Mouse (Mus musculus): ENCODE results near the gene Stk11.

- TF ChIP-seq ZC3H11A (IDR thresholded peaks at IDR 0.05; ENCODE audit: borderline replicate concordance, low read depth, low read length) (no peak), ZNF384 (IDR thresholded peaks at IDR 0.05; ENCODE audit: low read depth, low read length) (no peak), HCFC1 (IDR thresholded peaks at IDR 0.05; ENCODE audit: borderline replicate concordance, insufficient read depth, low read length) (no peak)
Measured at GRCm38 (mm10) chr10:80152071-80152872, 36.7 kb downstream of the Stk11 start.
